Mouse (Mus musculus): ENCODE results near the gene Vps35l. TPM values are rescaled to one million over a fixed set of nuclear protein-coding genes. Genes with fewer than 3 reads are reported as not detected.

The Vps35l gene
- total RNA-seq, 1 experiment from 2014 or later, result 55.7 TPM

DNA sequence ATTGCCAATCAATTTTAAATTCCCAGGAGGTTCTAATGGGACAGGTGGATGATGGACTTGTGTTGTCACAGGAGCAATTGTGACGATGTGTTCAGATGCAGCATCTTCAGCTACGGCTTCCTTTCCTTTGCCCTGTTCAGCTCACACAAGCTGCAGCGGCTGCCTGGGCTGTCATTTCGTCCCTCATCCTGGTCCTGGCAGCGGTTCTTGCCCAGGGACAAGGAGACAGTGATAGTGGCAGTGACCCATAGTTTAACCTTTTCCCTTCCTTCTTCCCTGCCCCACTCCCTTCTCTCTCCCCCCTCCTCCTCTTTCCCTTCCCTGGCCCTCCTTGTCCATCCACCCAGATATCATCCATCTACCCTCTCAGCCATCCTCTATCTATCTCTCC lies 26.8 kb downstream of the Vps35l start:
- no peak for ATAC-seq (ENCODE audit: extremely low read depth, insufficient number of reproducible peaks, low FRiP score, poor library complexity, severe bottlenecking)

DNA sequence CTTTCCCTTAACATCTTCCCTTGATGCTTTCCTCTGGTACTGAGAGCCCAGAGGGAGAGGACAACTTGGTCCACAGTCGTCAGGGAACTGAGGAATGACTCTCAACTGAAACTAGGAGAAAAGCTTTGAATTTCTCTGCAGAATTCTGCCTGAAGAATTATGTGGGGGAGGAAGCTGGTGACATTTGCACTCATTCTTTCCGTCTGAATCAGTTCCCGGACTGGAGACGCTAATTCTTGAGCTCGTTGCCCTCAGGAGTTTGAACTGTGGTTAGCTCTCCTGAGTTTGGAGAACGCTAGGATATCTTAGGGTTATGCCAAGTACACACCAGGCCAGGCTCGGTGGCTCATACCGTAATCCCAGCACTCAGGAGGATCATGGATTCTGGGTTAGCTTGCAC lies 29.2 kb downstream of the Vps35l start:
- ATAC-seq (ENCODE audit: extremely low read depth, insufficient number of reproducible peaks, low FRiP score, poor library complexity, severe bottlenecking), result no peak

DNA sequence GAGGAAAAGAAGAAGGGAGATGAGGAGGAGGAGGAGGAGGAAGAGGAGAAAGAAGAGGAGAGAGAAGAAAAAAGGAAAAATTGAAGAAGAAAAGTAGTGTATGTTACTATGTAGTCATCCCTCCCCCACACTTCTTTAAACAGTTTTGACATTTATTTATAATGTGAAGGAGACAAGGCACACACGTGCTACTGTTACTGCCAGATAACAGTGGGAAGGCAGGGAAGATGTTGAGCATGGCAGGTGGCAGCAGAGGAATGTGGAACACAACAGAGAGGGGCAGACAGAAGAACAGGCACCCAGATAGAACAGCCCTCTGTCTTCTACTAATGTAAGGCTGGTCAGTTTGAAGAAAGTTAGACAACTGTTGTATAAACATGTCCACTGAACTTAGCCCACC lies 29.6 kb downstream of the Vps35l start:
- no peak for ATAC-seq (ENCODE audit: extremely low read depth, insufficient number of reproducible peaks, low FRiP score, poor library complexity, severe bottlenecking)

DNA sequence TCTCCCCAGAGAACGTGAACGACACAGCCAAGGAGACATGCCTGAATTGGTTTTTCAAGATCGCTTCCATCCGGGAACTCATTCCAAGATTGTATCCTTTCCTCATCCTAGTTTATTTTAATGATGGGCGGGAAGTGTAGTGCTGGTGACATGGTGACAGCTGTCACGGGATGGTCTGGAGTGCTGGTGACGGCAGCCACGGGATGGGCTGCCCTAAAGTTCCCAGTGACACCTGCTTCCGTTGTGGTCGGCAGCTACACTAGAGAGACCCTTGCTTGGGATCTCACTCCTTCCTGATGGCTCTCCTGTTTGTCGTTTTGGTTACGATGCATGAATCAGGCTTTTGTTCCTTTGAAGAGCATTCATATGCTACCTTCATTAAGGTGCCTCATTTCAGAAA lies 33.0 kb downstream of the Vps35l start:
- ATAC-seq (ENCODE audit: extremely low read depth, insufficient number of reproducible peaks, low FRiP score, poor library complexity, severe bottlenecking), result no peak

DNA sequence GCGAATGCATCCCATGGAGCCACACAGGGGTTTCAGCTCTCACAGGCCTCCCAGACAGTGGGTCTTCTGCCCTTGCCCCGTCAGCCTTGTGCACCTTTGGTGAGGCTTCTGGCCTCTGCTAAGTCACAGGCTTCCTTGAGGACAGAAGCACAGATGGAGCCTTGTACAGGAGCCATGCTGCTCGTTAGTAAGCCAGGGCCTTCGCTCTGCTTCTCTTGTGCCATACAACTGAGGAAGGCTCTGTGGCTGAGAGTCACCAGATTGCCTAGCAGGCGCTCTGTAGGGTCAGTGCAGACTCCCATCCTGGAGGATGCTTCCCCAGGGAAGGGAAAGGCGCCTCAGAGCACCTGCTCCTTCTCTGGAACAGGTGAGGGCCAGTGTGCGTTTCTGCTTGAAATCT lies 36.0 kb downstream of the Vps35l start:
- no peak for ATAC-seq (ENCODE audit: extremely low read depth, insufficient number of reproducible peaks, low FRiP score, poor library complexity, severe bottlenecking)

DNA sequence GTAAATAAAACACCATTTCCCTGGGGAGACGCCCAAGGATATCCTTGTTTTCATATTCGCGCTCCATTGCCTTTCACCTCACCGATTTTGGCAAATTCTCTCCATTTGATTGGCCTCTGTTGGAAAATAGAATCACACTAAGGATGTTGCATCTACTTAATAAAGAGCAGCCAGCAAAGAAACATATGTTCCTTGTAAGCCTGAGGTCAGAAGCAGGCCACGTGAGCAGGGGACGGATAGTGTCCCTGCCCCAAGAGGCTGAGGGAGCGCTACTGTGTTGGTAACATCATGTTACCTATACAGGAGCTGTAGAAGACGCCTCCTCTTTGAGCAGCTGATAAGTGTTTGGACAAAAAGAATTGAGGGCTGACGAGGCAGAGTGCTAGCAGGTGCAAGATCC lies 36.5 kb downstream of the Vps35l start:
- ATAC-seq (ENCODE audit: extremely low read depth, insufficient number of reproducible peaks, low FRiP score, poor library complexity, severe bottlenecking), result no peak

DNA sequence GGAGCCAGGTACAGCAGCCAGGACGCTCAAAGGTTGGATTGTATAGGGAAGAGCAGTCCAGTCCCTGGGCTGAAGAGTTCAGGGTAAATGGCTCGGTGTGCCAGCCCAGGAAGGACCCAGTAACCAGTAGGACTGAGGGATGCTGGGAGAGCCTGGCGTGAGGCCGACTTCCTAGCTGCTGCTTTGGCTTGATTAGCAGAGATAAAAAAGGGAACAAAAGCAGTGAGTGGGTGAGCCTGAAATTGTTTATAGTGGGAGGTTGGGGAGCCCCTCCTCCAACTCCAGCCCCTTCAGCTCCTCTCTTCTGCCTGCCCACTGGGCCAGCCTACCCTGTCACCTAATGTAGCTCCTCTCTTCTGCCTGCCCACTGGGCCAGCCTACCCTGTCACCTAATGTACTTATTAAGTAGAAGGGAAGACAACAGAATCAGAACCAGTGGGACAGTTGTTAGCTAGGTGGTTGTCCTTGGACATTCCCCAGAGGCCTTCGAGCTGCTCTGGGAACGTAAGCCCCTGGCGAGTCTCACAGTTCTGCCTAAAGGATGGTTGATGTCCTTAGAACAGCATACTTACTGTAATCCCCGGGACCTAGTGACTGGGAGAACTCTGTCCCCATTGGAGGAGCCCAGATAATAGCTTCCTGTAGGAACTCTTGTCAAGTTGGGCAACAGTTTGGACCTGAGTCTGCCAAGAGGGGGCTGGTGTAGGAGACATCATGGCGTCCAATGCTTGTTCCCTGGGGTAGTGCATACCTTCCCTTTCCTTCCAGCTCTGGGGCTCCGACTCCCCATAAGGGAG lies 37.8 kb downstream of the Vps35l start:
- ATAC-seq (ENCODE audit: extremely low read depth, insufficient number of reproducible peaks, low FRiP score, poor library complexity, severe bottlenecking), result no peak

DNA sequence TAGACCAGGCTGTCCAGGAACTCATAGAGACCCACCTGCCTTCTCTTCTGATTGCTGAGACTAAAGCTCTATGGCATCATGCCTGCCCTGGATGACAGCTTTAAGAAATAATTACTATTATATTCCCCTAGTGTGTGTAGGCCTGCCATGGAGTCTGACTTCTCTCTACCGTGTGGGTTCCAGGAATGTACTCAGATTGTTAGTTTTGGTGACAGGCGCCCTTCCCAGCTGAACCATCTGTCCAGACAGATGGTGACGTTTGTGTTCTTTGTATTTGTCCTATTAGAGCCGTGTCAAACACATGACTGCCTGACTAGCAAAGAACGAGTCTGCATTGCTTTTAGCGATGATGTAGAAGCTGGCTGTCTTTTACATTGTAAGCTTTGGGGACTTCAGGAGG lies 38.5 kb downstream of the Vps35l start:
- ATAC-seq (ENCODE audit: extremely low read depth, insufficient number of reproducible peaks, low FRiP score, poor library complexity, severe bottlenecking), result no peak

DNA sequence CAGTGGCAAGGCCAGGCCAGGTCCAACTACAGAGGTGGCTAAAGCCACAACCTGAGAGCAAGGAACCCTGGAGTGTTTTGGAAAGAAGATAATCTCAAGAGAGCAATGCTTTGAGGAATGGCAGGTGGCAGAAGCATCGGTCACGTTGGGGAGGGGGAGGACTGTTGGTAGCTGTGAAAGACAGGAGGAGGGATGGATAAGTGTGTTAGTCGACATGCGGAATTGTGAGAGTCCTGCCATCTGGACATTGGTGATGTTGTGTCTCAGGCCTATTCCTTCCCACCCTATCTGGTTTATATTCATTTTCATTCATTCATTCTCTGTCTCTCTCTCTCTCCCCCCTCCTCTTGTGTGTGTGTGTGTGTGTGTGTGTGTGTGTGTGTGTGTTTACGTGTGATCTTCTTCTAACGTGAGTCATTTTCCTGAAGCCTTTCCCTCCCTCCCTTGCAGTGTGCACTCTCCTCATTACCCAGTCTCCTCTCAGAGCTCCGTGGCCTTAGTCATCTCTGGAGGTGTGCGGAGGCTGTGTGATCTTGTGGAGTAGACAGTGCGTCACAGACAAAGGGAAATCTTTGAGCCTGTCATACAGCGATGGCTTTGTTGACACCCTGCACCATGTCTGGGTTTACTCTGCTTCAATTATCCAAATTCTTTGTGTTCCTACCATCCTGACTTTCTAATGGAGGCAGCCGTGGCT lies 43.4 kb downstream of the Vps35l start:
- ATAC-seq (ENCODE audit: extremely low read depth, insufficient number of reproducible peaks, low FRiP score, poor library complexity, severe bottlenecking), result no peak

DNA sequence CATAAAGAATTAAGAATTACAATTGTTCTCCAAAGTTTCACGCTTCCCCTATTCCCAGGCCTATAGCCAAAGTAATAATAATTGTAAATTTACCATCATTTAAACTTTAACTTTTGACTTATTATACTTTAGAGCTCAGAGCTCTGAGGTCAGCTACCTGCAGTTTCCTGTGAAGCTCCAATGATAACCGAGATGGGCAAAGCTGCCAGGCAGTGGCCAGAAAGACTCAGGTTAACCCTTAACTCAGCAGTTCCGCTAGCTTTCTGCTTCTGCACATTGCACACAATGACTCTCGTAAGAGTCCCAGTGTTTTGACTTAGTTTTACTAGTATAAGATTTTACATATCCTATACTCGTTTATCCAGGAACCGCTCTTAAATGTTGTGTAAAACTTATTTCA lies 46.1 kb downstream of the Vps35l start:
- no peak for ATAC-seq (ENCODE audit: extremely low read depth, insufficient number of reproducible peaks, low FRiP score, poor library complexity, severe bottlenecking)

DNA sequence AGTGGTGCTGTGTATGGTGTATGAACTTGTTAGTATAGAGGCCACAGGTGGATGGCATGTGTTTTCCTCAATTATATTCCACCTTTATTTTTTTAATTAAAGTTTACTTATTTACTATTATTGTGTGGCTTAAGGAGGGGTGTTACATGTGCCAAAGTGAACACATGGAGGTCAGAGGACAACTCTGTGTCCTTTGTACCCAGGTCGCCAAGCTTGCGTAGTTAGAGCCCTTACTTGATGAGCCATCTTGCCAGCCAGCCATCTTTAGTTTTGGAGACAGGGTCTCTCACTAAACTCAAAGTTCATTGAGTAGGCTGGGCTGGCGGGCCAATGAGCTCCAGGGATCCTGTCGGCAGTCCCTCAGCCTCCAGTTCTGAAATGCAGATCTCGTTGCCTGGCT lies 47.3 kb downstream of the Vps35l start:
- no peak for ATAC-seq (ENCODE audit: extremely low read depth, insufficient number of reproducible peaks, low FRiP score, poor library complexity, severe bottlenecking)

DNA sequence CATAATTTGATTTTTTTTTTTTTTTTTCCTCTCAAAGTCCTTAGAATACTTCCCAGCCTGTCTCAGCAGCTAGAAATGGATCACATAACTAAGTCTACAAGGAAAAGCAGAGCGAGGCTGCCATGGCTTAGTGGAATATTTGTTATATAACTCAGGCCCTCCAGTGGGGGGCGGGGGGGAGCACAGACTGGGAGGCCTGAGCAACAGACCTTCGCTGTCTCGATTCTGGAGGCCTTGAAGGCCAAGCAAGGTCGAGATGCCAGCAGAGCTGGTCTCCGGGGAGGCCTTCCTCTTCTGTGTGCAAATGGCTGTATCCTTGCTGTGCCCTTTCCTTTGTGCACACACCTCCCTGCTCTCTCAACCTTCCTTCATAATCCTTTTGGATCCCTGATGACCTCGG lies 48.5 kb downstream of the Vps35l start:
- ATAC-seq (ENCODE audit: extremely low read depth, insufficient number of reproducible peaks, low FRiP score, poor library complexity, severe bottlenecking), result no peak

DNA sequence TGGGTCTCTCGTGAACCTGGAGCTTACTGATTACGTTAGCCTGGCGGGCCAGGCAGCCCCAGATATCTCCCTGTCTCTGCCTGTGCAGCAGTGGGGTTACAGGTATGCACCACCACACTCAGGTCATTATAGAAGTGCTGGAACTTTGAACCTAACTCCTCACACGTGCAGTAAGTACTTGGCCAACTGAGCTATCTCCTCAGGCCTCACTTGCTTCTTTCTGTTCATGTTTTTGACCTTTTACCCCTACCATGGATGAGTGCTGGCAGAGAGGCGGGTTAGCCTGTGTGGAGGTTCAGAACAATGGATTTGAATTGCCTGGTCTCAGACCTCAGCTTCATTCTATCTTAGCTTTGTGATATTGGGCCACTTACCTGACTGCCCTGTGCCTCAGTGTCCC lies 50.3 kb downstream of the Vps35l start:
- ATAC-seq (ENCODE audit: extremely low read depth, insufficient number of reproducible peaks, low FRiP score, poor library complexity, severe bottlenecking), result no peak

DNA sequence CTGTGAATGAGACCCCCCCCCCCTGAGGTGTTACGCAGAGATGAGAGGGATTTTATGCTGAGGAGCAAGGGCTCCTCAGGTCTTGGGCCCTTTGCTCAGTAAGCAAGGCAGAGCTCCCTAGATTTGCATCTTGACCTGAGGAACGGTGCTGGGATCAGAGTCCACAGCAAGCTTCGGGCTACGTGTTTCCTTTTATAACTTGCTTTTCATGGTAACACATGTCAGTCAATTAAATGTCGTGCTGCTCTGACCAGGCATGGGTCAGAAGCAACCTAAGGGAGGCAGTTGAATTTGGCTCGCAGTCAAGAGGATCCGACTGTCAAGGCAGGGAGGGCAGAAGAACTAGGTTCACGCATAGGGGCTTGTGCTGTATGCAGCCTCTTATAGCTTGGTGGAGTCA lies 53.9 kb downstream of the Vps35l start:
- no peak for ATAC-seq (ENCODE audit: extremely low read depth, insufficient number of reproducible peaks, low FRiP score, poor library complexity, severe bottlenecking)

DNA sequence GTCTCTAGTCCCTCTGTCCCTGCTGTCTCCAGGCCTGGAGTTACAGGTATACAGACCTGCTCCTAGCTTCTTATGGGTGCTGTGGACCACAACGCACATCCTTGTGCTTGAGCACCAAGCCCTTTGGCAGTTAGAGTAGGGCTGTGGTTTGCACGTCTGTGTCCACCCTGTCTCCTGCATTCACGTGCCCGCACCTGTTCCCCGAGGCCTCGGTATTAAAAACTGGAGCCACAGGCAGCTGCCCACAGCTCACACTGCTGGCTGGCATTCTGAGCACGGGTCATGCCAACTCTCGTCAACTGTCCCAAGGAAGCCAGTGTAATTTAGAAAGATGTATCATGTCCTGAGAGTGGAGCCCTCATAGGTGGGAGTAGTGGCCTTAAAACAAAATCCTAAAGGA lies 55.8 kb downstream of the Vps35l start:
- ATAC-seq (ENCODE audit: extremely low read depth, insufficient number of reproducible peaks, low FRiP score, poor library complexity, severe bottlenecking), result no peak

DNA sequence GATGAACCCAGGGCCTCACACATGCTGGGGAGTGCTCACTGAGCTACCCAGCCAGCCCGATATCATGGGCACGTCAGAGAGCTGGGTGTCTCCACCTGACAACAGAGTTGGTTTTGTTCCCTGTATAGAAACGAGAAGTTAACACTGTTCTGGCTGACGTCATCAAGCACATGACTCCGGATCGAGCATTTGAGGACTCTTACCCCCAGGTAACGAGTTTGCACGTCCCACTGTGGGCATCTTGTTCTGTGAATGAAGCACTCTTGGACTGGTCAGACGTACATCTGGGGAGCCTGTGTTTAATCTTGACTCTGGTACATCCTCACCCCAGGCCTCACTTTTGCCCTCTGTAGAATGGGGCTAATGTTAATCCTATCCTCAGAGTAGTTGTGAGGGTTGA lies 56.8 kb downstream of the Vps35l start:
- no peak for ATAC-seq (ENCODE audit: extremely low read depth, insufficient number of reproducible peaks, low FRiP score, poor library complexity, severe bottlenecking)

DNA sequence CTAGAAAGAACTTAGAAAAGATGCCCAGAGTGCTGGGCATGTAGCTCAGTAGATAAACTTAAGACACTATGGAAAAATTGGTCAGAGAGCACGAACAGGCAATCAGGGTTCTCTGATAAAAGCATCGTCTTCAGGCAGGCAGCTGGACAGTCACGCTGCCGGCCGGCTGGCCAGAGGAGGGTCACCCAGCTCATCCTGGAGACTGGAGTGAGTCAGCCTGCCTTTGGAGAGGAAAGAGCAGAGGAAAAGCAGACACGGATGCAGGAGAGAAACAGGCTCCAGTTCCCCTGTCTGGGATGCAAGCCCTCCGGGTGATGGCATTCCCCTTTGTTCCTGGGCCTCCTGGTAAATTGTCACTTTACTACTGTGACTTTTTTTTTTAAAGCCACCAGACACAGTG lies 57.6 kb downstream of the Vps35l start:
- no peak for ATAC-seq (ENCODE audit: extremely low read depth, insufficient number of reproducible peaks, low FRiP score, poor library complexity, severe bottlenecking)

DNA sequence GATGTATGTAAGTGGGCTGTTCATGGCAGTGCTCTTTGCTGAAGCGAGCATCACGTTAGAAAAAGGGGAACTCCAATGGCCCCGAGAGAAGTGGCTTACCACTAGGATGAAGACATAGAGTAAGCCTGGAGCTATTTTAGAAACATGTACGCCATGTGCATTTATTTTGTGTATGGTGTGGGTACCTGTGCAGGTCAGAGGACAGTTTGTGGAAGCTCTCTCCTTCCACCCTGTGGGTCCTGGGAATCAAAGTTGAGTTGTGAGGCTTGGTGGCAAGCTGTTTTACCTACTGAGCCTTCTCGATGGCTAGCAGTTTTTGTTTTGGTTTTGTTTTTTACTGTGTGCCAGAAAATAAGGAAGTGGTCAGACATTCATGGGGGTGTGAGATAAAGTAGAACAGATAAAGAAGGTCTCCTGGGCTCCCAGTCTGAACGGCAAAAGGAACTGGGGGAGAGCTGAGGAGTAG lies 58.1 kb downstream of the Vps35l start:
- peak; percentile 70 for ATAC-seq (ENCODE audit: extremely low read depth, insufficient number of reproducible peaks, low FRiP score, poor library complexity, severe bottlenecking)

DNA sequence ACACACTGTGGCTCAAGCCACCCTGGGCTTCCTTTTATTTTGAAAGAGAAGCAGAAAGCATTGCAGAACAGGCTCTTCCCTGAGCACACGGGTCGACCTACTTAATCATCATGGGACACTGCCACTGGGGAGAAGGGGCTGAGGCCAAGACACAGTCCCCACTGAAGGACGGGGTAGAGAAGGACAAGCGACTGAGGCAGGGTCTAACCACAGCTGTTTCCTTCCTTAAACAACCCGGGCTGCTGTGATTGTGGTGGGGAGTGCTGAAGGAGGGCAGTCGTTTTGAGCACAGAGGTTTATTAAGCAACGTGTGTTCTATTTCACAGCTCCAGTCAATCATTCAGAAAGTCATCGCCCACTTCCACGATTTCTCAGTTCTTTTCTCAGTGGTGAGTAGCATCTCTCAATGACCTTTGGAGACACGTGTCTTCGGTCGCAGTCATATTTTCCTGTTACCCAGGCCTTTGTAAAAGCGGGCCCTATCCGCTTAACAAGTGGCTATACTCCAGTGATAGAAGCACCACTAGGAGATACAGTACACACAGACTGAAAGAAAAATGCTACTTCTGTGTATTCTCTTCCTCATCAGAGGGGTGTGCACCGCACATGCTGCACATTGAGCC lies 60.2 kb downstream of the Vps35l start:
- ATAC-seq (ENCODE audit: extremely low read depth, insufficient number of reproducible peaks, low FRiP score, poor library complexity, severe bottlenecking), result no peak

DNA sequence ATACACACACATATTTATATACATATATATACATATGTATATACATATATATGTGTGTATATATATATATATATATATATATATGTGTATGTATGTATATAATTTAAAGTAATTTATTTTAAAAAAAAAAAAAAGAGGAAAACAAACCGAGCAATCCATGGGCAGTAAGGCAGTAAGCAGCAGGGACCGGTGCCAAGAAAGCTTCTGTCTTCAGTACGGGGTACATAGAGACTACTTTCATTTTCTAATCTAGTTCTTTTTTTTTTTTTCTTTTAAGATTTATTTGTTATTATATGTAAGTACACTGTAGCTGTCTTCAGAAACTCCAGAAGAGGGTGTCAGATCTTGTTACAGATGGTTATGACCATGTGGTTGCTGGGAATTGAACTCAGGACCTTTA lies 61.8 kb downstream of the Vps35l start:
- no peak for ATAC-seq (ENCODE audit: extremely low read depth, insufficient number of reproducible peaks, low FRiP score, poor library complexity, severe bottlenecking)

All from neutrophil, adult 5-6 weeks (primary cell).